Mouse (Mus musculus) cerebellum, adult 11-12 months (tissue): Measurements from ENCODE around the gene Jhy.

Experiments
- DNase-seq: peaks from one replicate; pipeline ENCODE4 v3.0.0; 2022

The Jhy gene

DNA sequence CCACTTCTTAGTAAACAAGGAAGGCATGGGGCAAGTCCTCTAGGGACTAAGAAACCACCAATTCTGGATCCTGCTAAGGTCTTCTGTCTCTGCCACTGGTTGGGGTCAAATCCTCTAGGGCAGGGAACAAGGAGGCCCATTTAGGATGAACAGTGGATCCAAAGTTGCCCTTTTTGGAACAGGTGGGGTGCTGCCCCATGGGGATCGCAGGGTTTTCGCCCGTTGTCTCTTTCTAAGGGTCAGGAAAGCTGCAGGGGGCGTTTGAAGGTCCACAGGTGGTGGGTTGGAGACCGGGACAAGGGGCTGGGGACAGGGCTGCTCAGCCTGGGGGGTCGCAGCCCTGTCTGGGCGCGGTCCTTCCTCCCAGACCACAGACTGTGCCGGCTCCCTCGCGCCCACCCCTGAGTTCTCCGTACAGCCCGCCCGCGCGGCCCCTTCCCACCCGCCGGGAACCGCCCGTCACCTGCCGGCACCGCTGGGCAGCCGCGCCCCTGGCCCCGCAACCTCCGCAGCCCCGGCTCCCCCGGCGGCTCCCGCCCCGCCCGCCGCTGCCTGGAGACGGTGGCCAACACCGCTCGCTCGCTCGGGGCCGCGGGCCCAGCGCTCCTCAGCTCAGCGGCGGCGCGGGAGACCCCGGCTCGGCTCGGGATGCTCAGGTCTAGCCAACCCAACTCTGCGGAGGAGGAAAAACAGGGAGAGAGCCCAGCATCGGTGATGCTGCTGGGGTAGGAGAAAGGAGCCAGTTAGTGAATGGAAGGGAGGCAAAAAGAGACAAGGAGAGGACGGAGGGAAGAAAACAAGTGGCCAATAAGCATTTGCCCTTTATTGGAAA, at the start of gene Jhy:
Gene Jhy, minus strand, starts transcription at position 533 of the 832 bp plus-strand sequence.
- DNase-seq = no peak

DNA sequence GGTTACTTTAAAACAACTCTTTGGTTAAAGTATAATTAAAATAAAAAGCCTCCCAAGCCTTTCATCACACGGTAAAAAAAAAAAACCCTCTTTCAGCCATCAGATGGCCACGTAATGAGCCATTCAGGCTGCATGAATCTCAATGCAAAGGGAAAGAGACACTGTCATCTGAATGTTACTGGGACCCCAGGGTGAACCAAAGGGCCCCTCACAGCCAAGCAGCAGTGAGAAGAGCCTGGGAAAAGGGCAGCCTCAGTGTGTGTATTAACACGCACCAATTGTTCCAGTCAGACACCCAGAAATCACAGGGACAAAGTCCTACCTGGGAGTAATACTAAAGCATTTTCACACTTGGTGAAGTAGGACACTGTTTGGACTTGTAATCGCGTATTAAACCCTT, 48.5 kb upstream of the Jhy start:
- DNase-seq = no peak

DNA sequence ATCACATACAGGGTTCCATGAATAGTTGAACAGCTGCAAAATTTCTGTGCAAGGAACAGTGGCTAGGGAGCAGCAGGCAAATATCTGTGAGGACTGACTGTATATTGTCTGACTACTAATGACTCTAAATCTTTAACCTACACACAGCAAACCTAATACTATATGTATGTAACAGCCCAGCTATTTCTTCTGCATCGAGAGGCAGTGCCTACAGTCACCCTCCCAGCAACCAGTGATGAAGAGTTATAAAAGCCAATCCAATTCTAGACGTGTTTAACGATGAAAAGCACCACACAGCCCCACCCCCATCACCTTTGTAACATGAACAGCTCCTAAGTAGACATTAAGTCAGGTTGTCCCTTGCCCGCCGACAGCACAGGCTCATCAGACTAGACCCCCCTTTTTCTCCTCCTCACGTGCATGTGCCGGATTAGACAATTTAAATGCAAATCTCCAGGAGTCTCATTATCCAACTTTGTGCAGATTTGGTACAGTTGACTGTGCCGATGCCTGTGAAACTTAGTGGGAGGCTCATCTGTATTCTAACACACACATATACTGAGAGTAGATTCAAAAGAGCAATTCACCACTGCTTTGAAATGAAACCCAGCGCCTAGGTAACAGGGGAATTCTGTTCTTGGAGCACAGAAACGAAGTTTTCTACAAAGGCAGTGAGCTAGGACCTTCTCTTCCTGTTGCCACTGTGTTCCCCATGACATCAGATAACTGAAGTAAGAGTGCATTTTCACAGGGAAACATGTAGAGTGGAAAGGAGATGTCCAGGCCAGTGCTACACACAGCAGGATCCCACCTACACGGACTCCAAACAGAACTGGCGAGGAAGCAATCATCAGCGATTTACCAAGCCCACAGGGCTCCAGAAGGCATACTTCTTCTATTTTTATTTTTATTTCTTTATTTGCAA, 47.9 kb upstream of the Jhy start:
- no peak for DNase-seq

DNA sequence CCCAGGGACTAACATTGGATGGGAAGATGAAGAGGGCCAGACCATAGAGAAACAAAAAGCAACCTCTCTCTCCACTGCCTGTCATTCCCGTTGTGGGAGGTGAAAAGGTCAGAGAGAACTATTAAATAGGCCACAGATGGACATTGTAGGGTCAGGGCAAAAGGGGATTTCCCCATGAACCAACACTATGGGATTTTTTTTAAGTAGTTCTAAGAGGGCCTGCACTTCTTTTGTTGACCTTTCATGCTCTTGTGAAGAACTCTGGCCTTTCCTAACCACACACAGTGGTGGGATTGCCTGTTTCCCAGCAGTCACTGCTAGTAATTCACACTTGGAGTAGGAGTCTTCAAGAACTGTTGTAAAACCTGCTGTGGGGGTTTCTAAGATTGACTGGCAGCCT, 43.9 kb upstream of the Jhy start:
- no peak for DNase-seq

DNA sequence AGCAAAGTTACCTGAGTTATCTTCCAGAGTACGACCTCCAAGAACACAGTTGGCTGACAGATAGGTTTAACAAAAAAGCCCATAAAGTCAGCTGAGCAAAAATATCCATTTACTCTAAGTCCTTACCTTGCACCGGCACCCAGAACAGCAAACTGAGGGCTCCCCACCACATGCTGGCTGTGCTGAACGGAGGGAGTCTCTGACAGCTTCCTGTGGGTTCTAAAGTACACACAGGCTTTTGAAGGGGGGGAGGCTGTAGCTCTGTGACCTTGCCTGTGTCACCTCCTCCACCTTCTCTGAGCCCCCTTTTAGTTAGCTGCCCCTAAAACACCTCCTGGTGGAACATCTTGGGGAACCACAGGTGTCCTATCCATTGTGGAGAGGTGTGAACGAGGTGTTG, 40.5 kb upstream of the Jhy start, which contains the start of gene Crtam:
Gene Crtam, minus strand, starts transcription at position 214 of the 400 bp plus-strand sequence.
- no peak for DNase-seq

DNA sequence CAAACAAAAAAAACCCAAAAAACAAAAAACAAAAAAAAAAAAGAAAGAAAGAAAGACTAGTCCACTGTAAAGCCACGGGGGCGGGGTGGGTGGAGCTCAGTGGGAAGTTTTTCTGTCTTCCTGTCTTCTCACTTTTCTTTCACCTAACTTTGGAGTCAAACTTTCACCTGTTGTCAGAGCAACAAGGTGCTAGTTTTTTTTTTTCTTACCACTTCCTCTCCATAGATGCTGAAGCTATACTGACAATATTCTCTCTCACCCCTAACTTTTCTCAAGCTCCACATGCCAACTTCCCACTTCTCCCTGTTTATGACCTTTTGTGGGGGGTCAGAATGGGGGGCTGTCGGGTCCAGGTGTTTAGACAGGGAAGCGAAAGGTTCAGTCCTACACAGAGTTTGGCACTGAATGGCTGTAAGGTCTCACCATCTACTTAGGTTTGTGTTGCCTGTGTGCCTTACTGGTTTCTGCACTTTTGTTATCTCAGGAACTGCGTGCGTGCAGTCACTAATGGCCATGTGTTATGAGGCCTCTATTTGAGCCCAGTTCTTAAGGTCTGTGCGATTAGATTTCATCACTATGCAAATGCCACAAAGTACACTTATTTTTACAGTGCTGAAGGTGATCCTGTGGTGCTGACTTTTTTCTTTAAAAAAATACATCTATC, 33.3 kb upstream of the Jhy start:
- DNase-seq = no peak

DNA sequence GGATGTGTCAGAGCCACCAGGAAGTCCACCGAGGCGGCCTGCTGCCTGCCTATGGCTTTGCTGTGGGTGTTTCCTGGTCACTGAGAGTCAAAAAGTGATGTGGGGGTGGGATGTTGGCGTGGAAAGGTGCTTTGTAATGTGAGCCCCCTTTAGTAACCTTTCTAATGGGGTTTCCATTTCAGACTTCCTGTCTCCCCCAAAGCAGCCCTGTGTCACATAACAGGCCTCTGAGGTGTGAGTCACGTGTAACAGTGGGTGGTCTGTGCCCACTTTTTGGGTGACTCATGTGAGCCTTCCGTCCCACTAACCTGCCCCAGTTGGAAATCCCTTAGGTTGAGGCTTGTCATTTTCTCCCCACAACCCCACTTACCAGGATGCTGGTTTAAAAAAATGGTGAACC, 30.2 kb upstream of the Jhy start:
- DNase-seq = no peak

DNA sequence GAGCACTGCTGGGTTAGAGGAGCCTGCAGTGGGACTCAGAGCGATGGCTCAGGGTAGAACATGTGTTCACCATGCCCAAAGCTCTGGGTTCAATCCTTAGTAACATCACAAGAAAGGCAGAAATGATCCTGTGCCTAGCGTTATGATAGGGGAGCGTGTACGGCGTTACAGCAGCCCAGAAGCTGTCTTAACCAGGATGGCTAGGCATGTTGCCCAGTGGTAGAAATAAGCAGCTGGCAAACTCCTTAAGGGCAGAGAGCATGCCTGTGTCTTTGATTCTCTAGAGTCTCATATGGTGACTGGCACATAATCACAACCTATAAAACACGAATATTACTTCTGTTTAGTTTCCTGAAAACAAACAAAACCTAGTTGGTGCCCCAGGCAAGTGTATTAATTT, 27.6 kb upstream of the Jhy start:
- no peak for DNase-seq

DNA sequence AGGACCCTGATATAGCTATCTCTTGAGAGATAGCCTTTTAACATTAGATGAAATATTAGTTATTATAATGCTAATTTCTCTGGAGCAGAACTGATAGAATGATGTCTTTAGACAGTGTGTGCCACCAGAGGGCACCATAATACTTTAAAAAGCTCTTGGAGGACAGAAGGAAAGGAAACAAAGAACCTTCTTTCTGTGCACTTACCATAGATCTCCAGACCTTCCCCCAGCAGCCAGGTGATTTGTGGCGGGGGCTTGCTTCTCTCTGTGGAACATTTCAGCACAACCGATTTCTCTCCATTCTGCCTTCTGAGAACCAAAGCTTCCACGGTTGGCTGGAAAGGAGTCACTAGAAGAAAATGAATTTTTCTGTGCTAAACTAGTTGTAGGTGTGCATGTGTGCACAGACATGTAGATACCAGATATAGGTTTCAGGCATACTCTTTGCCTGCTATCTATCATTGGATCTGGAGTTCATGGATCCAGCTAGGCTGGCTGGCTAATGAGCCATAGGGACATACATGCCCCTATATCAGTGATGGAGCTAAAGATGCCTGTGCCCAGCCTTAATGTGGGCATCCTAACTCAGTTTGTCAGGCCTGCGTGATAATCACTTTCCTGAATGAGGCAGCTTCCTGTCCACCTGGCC, 26.1 kb upstream of the Jhy start:
- DNase-seq = peak; percentile 45

DNA sequence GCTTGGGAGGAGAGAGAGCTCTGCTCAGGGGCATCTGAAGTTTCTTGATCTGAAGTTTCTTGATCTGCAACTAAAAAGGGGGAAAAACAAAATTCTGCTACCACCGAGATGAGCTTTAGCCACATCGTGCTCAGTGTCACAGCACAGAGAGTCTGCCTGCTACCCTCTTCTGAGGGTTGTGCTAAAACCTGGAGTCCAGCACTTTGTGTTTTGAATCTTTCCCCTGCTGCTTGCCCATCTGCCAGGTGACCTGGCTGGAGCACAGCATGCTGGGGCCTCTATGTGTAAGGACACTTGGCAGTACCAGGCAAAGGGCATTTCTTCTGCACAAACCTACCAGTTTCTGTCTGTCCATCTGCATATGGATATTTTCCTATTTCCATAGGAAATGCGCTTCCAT, 20.4 kb upstream of the Jhy start:
- peak; percentile 95 for DNase-seq

DNA sequence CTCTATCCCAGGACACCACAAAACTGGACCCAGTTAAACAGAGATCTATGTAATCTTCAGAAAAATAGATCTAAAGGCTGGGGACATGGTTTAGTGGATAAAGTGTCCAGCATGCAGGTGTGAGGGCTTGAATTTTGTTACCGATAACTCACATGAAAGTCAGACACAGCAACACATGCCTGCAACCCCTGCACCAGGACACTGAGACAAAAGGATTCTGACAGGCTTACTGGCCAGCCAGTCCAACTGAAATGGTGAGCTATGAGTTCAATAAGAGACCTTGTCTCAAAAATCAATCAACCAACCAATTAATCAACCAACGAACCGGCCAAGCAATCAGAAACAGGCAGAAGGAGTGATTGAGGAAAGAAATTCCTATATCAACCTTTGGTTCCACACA, 19.8 kb upstream of the Jhy start:
- peak; percentile 42 for DNase-seq

DNA sequence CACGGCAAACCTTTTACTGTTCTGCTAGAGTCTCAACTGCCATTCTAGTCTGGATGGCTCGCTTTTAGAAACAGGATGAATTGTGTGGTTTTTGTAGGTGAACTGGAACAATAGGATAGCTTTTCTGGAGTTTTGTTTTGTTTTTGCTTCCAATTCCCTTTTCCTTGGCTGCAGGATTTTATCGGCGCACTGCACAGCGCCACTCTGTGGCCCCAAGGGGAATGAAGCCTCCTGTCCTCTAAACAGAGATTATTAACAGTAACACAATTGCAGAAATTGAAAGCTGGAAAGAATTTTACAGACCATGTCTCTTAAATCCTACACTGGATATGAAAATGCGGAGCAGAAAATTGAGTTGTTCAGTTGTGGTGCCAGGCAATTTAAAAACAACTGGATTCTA, 18.6 kb upstream of the Jhy start:
- peak; percentile 51 for DNase-seq

DNA sequence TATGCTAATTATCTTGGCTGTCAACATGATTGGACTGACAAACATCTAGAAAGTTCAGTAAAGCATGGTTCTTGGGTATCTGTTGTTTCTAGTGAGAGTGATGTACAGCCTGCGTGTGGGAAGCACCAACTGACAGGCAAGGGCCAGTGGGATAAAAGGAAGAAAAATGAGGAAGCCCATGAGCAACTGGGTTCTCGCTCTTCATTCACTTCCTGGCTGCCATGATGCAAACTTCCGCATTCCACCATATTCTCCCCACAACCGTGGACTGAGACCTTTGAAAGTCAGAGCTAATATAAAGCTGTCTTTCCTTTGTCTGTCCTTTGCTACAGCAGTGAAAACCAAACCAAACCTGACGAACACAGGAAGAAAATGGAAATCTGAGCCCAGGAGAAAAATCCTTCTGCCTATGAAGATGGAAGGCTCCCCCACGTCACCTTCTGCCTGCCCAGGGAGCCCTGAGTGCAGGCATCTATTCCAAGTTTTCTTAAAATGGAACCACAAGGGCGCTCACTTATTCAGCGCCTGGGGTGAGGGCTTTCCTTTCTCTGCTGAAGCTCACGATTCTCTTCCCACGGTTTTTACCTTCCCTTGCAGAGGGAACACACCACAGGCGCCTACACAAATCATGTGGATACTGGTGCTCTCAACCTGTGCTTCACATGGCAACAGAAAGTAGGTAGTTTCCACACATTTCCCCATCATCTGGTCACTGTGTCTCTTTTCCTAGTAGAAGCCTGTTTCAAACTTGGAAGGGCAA, 10.3 kb upstream of the Jhy start:
- DNase-seq = no peak

DNA sequence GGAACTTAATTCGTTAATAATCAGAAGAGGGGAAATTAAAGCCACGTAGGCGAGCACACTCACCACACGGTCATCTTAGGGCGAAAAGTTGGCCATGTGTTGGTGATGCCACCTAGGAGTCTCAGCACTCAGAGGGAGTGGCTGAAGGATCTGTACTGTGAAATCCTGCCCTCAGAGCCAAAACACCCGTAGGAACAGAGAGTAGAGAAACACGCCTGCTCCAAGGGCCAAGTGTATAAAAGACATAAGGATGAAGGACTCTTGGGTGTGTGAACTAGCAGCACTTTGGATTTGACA, 448 bp upstream of the Jhy start:
- DNase-seq = no peak

DNA sequence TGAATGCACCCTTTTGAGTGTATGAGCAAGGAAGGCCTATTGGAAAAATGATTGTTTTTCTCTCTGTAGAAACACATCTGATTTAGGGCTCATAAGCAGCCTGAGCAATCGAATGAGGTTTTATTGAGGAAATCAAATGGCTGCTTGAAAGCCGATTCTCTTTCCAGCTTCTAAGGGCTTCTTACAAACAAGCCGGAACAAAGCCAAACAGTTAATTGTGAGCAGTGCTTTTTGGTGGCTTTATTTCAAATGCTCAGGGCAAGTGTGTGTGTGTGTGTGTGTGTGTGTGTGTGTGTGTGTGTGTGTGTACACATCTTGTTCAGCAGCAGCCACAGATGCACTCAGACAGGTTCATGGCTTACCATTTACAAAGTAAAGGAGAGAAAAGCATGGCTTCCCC, 2.5 kb downstream of the Jhy start:
- no peak for DNase-seq

DNA sequence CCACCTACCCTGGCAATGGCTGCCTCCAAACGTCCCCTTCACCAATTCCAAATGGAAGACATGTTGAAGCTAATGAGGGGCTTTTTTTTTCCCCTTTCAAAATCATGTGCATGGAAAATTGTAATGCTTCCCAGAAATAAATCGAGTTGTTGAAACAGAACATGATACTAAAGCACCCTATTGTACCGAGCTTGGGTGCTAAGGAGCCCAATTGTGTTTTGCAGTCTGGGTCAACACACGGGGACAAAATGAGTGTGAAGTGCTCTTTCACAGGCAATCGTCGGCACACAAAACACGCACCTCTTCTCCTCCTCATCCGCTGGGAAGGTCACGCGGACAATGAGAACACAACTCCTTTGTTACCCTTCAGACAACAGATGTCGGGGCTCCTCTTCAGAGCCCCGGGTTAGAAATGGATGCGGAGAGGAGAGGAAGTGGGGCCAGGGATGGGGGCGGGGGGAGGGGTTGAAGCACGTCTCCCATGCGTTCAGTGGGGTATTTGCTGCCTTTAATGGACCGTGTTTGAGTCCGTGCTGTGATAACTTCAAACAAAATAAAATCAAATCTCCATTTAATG, 14.8 kb downstream of the Jhy start:
- no peak for DNase-seq

DNA sequence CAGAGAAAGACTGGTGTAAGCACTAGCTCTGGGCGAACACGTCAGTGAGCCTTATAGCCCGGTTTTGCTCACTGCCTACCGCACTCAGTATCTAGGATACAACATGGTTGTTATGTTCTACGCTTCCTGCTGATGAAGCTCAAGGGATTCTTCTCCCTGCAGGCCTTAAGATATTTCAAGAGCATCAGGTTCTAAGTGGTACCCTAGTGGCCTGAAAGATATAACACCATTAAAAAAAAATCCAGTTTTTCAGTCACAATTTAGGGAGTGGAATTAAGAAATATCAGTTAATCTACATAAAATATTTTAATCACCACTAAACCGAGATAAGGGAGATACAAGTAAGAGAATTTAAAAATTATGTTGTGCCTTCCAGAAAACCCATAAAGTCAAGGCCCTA, 15.4 kb downstream of the Jhy start:
- DNase-seq = no peak

DNA sequence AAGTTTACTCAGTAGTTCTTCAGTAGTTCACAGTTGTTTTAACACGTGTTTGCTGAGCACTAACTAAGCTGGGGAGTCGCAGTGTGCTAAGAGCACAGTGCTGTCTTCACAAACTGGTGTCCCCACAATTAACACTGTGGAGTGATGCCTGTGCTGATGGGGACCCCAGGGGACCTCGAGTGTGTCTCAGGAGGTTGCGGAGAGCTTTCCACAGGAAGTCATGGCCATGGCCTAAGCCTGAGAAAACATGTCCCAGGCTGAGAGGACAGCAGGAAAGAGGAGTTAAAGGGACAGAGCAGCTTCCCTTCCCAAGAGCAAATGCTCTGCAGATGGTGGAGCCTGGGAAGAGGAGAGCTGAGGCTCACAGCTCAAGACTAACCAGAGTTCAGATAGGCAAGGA, 16.8 kb downstream of the Jhy start:
- no peak for DNase-seq

DNA sequence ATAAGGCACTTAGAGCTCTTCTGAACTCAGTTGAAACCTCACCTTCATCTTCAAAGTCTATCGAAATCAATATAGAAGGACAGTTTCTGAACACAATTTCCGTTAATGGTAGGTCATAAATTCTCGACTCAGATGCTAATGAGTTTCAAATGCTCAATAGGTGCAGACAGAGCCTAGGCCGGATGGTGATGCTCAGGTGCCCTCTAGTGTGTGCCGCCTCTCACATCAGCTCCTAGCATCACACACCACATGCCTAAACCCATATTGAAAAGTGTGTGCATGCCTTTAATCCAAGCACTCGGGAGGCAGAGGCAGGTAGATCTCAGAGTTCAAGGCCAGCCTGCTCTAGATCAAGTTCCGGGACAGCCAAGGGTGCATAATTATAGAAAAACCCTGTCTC, 26.5 kb downstream of the Jhy start:
- no peak for DNase-seq

DNA sequence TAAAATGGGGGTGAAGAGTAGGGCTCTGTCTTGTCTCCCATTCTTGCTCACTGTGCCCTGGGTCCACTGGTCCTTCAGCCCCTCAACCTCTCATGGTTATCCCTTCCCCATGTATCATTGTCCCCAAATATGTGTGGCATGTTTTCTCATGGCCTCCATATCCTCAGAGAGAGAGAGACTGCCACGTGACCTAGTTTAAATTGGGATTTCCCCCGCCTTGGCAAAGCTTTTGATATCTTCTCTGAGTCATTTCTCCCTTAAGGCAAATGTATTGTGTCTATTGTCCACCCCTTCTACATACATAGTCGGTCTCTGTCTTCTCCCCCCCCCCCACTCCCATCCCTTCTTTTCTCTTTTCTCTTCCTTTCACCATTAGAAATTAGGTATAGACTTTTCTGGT, 30.6 kb downstream of the Jhy start:
- no peak for DNase-seq

DNA sequence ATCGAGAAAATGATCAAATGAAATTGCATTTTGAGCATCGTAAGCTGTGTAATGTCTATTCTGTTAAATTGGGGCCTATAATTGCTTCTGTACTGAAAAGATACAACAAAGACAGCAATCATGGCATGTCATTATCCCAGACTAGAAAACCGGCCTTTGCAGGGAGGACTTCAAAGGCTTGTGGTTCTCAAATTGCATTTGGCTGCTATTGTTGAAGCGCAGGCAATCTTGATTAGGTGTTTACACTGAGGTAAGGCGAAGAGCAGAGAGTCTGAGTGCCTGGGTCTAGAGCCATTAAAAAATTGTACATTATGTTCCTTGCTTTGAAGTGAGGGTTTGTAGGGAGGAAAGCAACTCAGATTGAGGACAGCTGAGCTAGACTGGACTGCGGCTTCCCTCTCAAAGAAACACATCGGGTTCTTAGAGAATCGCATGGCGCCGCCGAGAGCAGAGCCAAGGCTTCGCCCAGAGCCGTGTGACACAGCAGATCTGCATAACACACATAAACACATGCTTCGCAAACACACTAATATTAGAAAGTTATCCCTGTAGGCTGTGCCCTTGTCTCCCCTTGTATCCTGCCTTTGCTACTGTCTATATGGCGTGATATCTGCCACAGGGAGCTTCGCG, 36.5 kb downstream of the Jhy start:
- DNase-seq = no peak
